Mouse (Mus musculus): ENCODE measurements around the gene Gin1.

Gene Gin1

GRCm38 (mm10) chr1:97787674-97788073, 17.7 kb downstream of the Gin1 start:
- DNase-seq (ENCODE audit: inconsistent ontology term) = no peak

- no peak for DNase-seq (ENCODE audit: inconsistent ontology term)
Observed at GRCm38 (mm10) chr1:97788490-97788889, 18.5 kb downstream of the Gin1 start.

- no peak for DNase-seq (ENCODE audit: inconsistent ontology term)
Observed at GRCm38 (mm10) chr1:97794110-97794509, 24.1 kb downstream of the Gin1 start.

GRCm38 (mm10) chr1:97795936-97796335, 26.0 kb downstream of the Gin1 start:
- no peak for DNase-seq (ENCODE audit: inconsistent ontology term)

- DNase-seq (ENCODE audit: inconsistent ontology term) = peak; percentile 22
Observed at GRCm38 (mm10) chr1:97802207-97802902, 32.4 kb downstream of the Gin1 start.

- DNase-seq (ENCODE audit: inconsistent ontology term) = no peak
Observed at GRCm38 (mm10) chr1:97804520-97804919, 34.5 kb downstream of the Gin1 start.

GRCm38 (mm10) chr1:97809255-97809912, 39.4 kb downstream of the Gin1 start:
- DNase-seq (ENCODE audit: inconsistent ontology term) = peak; percentile 42

- DNase-seq (ENCODE audit: inconsistent ontology term) = no peak
Observed at GRCm38 (mm10) chr1:97821282-97821681, 51.3 kb downstream of the Gin1 start.

- no peak for DNase-seq (ENCODE audit: inconsistent ontology term)
Observed at GRCm38 (mm10) chr1:97822203-97822602, 52.2 kb downstream of the Gin1 start.

- no peak for DNase-seq (ENCODE audit: inconsistent ontology term)
Observed at GRCm38 (mm10) chr1:97822904-97823303, 52.9 kb downstream of the Gin1 start.

GRCm38 (mm10) chr1:97827566-97827965, 57.6 kb downstream of the Gin1 start:
- no peak for DNase-seq (ENCODE audit: inconsistent ontology term)

- no peak for DNase-seq (ENCODE audit: inconsistent ontology term)
Observed at GRCm38 (mm10) chr1:97828087-97828486, 58.1 kb downstream of the Gin1 start.

- peak; percentile 86 for DNase-seq (ENCODE audit: inconsistent ontology term)
Observed at GRCm38 (mm10) chr1:97833466-97834353, 63.7 kb downstream of the Gin1 start.

- peak; percentile 27 for DNase-seq (ENCODE audit: inconsistent ontology term)
Observed at GRCm38 (mm10) chr1:97834354-97834822, 64.4 kb downstream of the Gin1 start.

Measured in Muller cell, postnatal 12 days (primary cell).